Mouse (Mus musculus): ENCODE measurements at regions not wholly inside any gene's neighbourhood (a gene's known extent, or its start where the extent isn't known, plus 50 kb on each side); places are given as distances from the start of the nearest gene placed in this dataset.

- TF ChIP-seq TCF12 (IDR thresholded peaks at IDR 0.05; ENCODE audit: insufficient read depth, poor library complexity, severe bottlenecking) = no peak
- TF ChIP-seq REST (IDR thresholded peaks at IDR 0.05; ENCODE audit: insufficient read depth, insufficient read length) = no peak
- TF ChIP-seq POLR2A (IDR thresholded peaks at IDR 0.05; ENCODE audit: insufficient read length, low read depth) = no peak
- TF ChIP-seq MYOD1 (IDR thresholded peaks at IDR 0.05; ENCODE audit: control insufficient read depth in 1 of 3, insufficient read length in 2 of 3, low read depth in 2 of 3) = no peak
- no peak for TF ChIP-seq CEBPB (IDR thresholded peaks at IDR 0.05; ENCODE audit: insufficient read depth, poor library complexity, severe bottlenecking)
- no peak for TF ChIP-seq USF1 (IDR thresholded peaks at IDR 0.05; ENCODE audit: low read depth)
- TF ChIP-seq TCF3 (IDR thresholded peaks at IDR 0.05; ENCODE audit: insufficient read length, low read depth) = no peak
- no peak for TF ChIP-seq MAX (IDR thresholded peaks at IDR 0.05; ENCODE audit: low read depth)
- no peak for TF ChIP-seq E2F4 (IDR thresholded peaks at IDR 0.05; ENCODE audit: insufficient read depth)
- TF ChIP-seq POLR2AphosphoS2 (IDR thresholded peaks at IDR 0.05; ENCODE audit: insufficient read length, low read depth) = no peak
- no peak for TF ChIP-seq MYOG (IDR thresholded peaks at IDR 0.05; ENCODE audit: control insufficient read depth in 1 of 3, insufficient read depth in 1 of 3, insufficient read length in 2 of 3, low read depth in 2 of 3)
- no peak for TF ChIP-seq SRF (IDR thresholded peaks at IDR 0.05; ENCODE audit: control insufficient read depth, insufficient read length, low read depth)
These were observed 95.4 kb upstream of the Ercc4 start for GRCm38 (mm10) chr16:13013891-13014644.

Data from myocyte (in vitro differentiated cells).